Mouse (Mus musculus) thymus, adult 2 months (tissue): ENCODE measurements around the gene Zfpl1.

ENCODE experiments used
- CTCF ChIP-seq: fragments of 200-500 bp; IDR thresholded peaks from 2 replicates; pipeline ENCODE4 v1.5.1; 2012; ENCODE audit warnings: mild to moderate bottlenecking, control low read depth, low read length, moderate library complexity, borderline replicate concordance; ENCODE audit not compliant: control insufficient read depth, poor library complexity, insufficient read depth; ENCODE audit errors: extremely low read depth
- POLR2A ChIP-seq: fragments of 200-500 bp; IDR thresholded peaks from 2 replicates; pipeline ENCODE4 v1.6.1; 2012; ENCODE audit warnings: mild to moderate bottlenecking, low read length, control low read depth, moderate library complexity; ENCODE audit not compliant: control insufficient read depth, poor library complexity, insufficient read depth; ENCODE audit errors: extremely low read depth

DNA sequence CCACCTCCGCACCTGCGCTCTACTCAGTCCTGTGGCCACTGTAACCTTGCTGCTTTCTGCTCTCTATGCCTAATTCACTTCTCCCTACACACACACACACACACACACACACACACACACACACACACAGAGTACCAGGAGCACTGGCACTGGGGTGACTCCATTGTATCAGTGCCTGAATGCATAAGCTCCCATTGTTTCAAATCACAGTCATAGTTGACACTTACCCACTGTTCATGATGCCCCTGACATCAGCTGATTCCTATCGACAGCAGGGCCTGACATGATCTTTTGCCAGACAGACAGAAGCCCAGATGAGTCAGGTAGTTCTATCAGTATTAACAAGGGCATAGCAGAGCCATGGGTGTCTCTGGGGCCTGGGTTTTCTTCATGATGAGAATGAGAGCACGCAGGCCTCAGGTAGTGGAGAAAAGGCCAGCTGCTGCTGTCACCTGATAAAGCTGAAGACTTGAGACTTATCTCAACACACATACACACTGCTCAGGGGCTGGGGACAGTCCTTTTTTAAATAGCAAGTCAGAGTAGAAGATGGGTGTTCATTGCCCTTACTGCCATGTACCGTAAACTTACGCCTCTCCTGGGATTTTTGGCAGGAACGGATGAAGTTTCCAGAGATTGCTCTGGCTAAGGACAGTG lies 47.5 kb upstream of the Zfpl1 start:
- no peak for TF ChIP-seq CTCF
- no peak for TF ChIP-seq POLR2A
